Mouse (Mus musculus) kidney, embryonic 16.5 days (tissue): Measurements from ENCODE around the gene B4galnt1. TPM values are rescaled to one million over a fixed set of nuclear protein-coding genes. Genes with fewer than 3 reads are reported as not detected.
"Not testable (repeated sequence)": the region's sequence is repeated elsewhere in the genome, so short reads cannot be mapped to it uniquely, and the experiment has no call there.

Experiments used
- ATAC-seq: fragments of 200-750 bp; cut with Nextera tagmentation; 2 replicates; pipeline ENCODE4 v1.8.0; 2017; ENCODE audit warnings: moderate TSS enrichment; ENCODE audit not compliant: low FRiP score, low TSS enrichment
- H3K27ac ChIP-seq: fragments of 300-500 bp; sonication (generic); 2 replicates; pipeline ENCODE4 v1.5.1; 2014; ENCODE audit warnings: low read length
- H3K27me3 ChIP-seq: fragments of 300-500 bp; sonication (generic); 2 replicates; pipeline ENCODE4 v1.6.1; 2014; ENCODE audit warnings: low read length, control low read depth, mixed read lengths; ENCODE audit not compliant: insufficient read depth
- H3K36me3 ChIP-seq: fragments of 300-500 bp; sonication (generic); 2 replicates; pipeline ENCODE4 v1.6.1; 2014; ENCODE audit warnings: low read length, control low read depth, mixed read lengths; ENCODE audit not compliant: insufficient read depth
- H3K4me1 ChIP-seq: fragments of 300-500 bp; sonication (generic); 2 replicates; pipeline ENCODE4 v1.6.1; 2014; ENCODE audit warnings: low read length, control low read depth, mixed read lengths; ENCODE audit not compliant: insufficient read depth
- H3K4me2 ChIP-seq: fragments of 300-500 bp; sonication (generic); replicated peaks from 2 replicates; pipeline ENCODE4 v1.6.1; 2014; ENCODE audit warnings: low read depth, low read length
- H3K4me3 ChIP-seq: fragments of 300-500 bp; sonication (generic); 2 replicates; pipeline ENCODE4 v1.5.1; 2014; ENCODE audit warnings: mild to moderate bottlenecking, low read length
- H3K9ac ChIP-seq: fragments of 300-500 bp; sonication (generic); replicated peaks from 2 replicates; pipeline ENCODE4 v1.6.1; 2014; ENCODE audit warnings: low read length
- H3K9me3 ChIP-seq: fragments of 300-500 bp; sonication (generic); 2 replicates; pipeline ENCODE4 v1.6.1; 2016; ENCODE audit warnings: low read length, control low read depth
- WGBS: fragments of 180-500 bp; shearing (Covaris S2); extraction: QIAGEN DNeasy Blood & Tissue Kit; methylation state at CpG from one replicate; pipeline ENCODE4 v1.1.7; 2014; 5-methylcytosine and 5-hydroxymethylcytosine counted together
- polyA plus RNA-seq: library from polyadenylated mRNA; unstranded; fragments of >200 nt; fragmentation: Nextera tagmentation; extraction: Ambion mirVana; gene quantifications from 2 replicates; pipeline ENCODE4 v1.2.1, GENCODE M21; 2015

The B4galnt1 gene
- polyA plus RNA-seq, 1 experiment from 2014 or later = 7.2 TPM

GRCm38 (mm10) chr10:127189651-127190381 lies 24.8 kb downstream of the B4galnt1 start, which contains the start of gene Arhgef25:
Arhgef25 (minus strand) TSS chr10:127190083.
- H3K36me3 ChIP-seq = peaks cover 18% of the 10 kb centered on the region
- ATAC-seq = peak; percentile 42
- no peaks in the 10 kb centered on the region for H3K27me3 ChIP-seq
- peak within 1 kb of the TSS; percentile 93 for H3K27ac ChIP-seq
- peak within 1 kb of the TSS; percentile 96 for H3K4me2 ChIP-seq
- peaks cover 48% of the 10 kb centered on the region for H3K4me1 ChIP-seq
- 2% methylated on average over 35 of the region's 35 CpGs for WGBS
- H3K4me3 ChIP-seq = peak within 1 kb of the TSS; percentile 69
- H3K9ac ChIP-seq = peak within 1 kb of the TSS; percentile 80
- H3K9me3 ChIP-seq = no peaks in the 10 kb centered on the region

- H3K36me3 ChIP-seq = peaks cover 18% of the 10 kb centered on the region
Observed at GRCm38 (mm10) chr10:127190398-127191190, 25.6 kb downstream of the B4galnt1 start.

DNA sequence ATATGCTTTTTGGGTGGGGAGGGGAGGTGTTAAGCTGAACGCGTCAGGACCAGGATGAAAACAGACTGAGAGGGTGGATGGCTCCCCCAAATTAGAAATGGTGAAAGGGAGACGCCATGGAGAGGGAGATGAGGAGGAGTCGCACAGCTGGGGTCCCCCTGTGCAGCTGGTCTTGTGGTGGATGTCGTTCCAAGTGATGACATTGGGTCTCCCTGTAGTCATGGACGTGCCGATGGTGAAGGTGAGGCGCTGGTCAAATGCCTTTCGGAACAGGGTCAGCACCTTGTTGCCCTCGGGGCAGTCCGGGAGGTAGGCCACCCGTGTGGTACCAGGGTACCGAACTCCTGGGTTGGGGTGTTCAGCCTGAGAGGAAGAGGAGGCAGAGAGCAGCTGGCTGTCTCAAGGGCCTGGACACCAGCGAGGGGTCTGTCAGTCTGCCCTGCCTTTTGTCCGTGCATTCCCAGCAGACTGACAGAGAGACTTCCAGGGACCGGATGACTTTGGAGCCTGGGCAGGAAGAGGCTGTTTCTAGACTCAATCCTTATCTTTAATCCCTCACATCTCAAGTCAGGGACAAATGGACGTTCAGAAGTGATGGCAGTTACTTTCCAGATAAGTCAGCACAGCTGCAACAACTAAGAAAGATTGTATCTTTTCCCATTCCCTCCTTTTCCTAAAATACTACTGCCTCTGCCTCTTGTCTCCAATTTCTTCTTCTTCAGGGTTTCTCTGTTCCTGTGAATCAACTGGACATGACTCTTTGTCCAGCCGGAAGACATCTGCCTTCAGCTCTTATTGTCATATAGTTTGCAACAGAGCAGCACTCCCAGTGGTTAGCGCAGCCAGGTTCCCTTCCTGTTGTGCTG lies 26.4 kb downstream of the B4galnt1 start:
- H3K4me2 ChIP-seq = no peak overlapping the region
- ATAC-seq = no peak
- no peaks in the 10 kb centered on the region for H3K9me3 ChIP-seq
- H3K4me1 ChIP-seq = peaks cover 55% of the 10 kb centered on the region
- 77% methylated on average over 19 of the region's 19 CpGs for WGBS
- H3K4me3 ChIP-seq = no peak overlapping the region
- no peaks in the 10 kb centered on the region for H3K27me3 ChIP-seq
- H3K36me3 ChIP-seq = peaks cover 17% of the 10 kb centered on the region
- H3K9ac ChIP-seq = peak overlapping the region; percentile 80; the same call in 1 of the 2 replicates
- peak overlapping the region; percentile 93; the same call in 1 of the 2 replicates for H3K27ac ChIP-seq

More at GRCm38 (mm10) chr10:127190398-127191190, 25.6 kb downstream of the B4galnt1 start:
- H3K4me1 ChIP-seq = peaks cover 50% of the 10 kb centered on the region
- no peaks in the 10 kb centered on the region for H3K27me3 ChIP-seq
- peak overlapping the region; percentile 69 for H3K4me3 ChIP-seq
- ATAC-seq = no peak
- no peaks in the 10 kb centered on the region for H3K9me3 ChIP-seq
- H3K4me2 ChIP-seq = peak overlapping the region; percentile 96
- peak overlapping the region; percentile 80 for H3K9ac ChIP-seq
- WGBS = 53% methylated on average over 14 of the region's 14 CpGs
- peak overlapping the region; percentile 93 for H3K27ac ChIP-seq

GRCm38 (mm10) chr10:127192057-127192328 lies 27.0 kb downstream of the B4galnt1 start:
- H3K27me3 ChIP-seq, H3K9ac ChIP-seq, H3K4me2 ChIP-seq, H3K27ac ChIP-seq, H3K9me3 ChIP-seq, ATAC-seq, H3K4me3 ChIP-seq: not testable (repeated sequence)
- WGBS = 76% methylated on average over 1 of the region's 1 CpGs
- Histone ChIP-seq H3K36me3 (peaks cover 12% of the 10 kb centered on the region; the same call in 1 of the 2 replicates), H3K4me1 (peaks cover 61% of the 10 kb centered on the region)

- ATAC-seq = no peak
- WGBS = 67% methylated on average over 9 of the region's 9 CpGs
Observed at GRCm38 (mm10) chr10:127193011-127193410, 28.0 kb downstream of the B4galnt1 start.

DNA sequence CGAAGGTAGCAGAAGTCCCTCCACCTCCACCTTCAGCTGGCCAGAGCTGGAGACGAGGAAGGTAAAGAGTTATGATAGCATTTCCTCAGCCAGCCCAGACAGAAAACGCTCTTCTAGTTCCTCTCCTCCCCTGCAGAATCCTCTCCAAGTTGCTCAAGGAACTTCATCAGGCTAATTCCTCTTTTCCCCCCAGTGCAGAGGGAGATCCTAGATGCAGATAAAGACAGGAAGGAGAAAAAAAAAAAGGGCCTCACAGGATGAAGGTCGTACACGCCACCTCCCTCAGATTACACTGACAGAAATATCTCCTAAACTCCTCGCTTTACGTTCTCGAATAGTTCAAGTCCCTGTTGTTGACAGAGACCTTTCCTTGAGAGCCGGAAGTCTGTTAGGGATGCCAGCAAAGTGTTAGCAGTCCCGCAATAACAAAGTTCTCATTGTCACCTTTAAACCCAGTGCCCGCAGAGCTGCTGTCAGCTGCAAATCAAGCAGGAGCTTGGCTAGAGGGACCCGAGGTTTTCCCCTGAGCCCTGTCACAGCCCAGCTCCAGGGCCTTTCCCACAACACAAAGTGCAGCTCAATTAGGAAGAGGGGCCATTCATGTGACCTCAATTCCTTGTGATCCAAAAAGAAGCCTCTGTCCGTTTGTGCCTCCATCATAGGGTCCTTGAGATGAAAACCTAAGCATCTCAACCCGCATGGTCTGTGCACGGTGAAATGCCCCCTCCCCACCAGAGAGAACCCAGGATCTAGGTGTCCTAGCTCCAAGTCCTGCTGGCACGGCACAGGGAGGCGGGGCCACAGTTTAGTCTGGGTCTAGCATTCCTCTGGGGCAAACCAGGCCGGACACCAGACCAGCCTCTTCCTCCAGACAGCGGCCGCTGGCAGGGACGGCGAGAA lies 29.7 kb downstream of the B4galnt1 start:
- ATAC-seq = peak; percentile 62
- H3K4me1 ChIP-seq = peaks cover 55% of the 10 kb centered on the region
- 5% methylated on average over 22 of the region's 22 CpGs for WGBS
- H3K9ac ChIP-seq = peak overlapping the region; percentile 96
- H3K4me2 ChIP-seq = peak overlapping the region; percentile 73
- peak overlapping the region; percentile 89 for H3K4me3 ChIP-seq
- peaks cover 36% of the 10 kb centered on the region for H3K36me3 ChIP-seq
- peak overlapping the region; percentile 97 for H3K27ac ChIP-seq
- no peaks in the 10 kb centered on the region for H3K27me3 ChIP-seq
- H3K9me3 ChIP-seq = no peaks in the 10 kb centered on the region

More at GRCm38 (mm10) chr10:127193011-127193410, 28.0 kb downstream of the B4galnt1 start:
- Histone ChIP-seq H3K36me3 (peaks cover 20% of the 10 kb centered on the region), H3K27me3 (no peaks in the 10 kb centered on the region), H3K27ac (no peak overlapping the region), H3K4me3 (no peak overlapping the region), H3K9me3 (no peaks in the 10 kb centered on the region), H3K9ac (no peak overlapping the region), H3K4me1 (peaks cover 58% of the 10 kb centered on the region), H3K4me2 (no peak overlapping the region)

- Histone ChIP-seq H3K4me3 (peak within 1 kb of the TSS; percentile 89), H3K9me3 (no peaks in the 10 kb centered on the region), H3K27me3 (no peaks in the 10 kb centered on the region), H3K4me2 (peak within 1 kb of the TSS; percentile 73), H3K36me3 (peaks cover 39% of the 10 kb centered on the region), H3K9ac (peak within 1 kb of the TSS; percentile 96), H3K27ac (peak within 1 kb of the TSS; percentile 97), H3K4me1 (peaks cover 46% of the 10 kb centered on the region)
- ATAC-seq = peak; percentile 29; the same call in 1 of the 2 replicates
- under 1% methylated on average over 36 of the region's 47 CpGs for WGBS
Observed at GRCm38 (mm10) chr10:127195328-127196129, 30.5 kb downstream of the B4galnt1 start, which contains the start of gene Dtx3. Dtx3 (minus strand) TSS chr10:127195728.

GRCm38 (mm10) chr10:127196392-127196791 lies 31.4 kb downstream of the B4galnt1 start:
- Histone ChIP-seq H3K4me2 (peak overlapping the region; percentile 73), H3K9ac (peak overlapping the region; percentile 96), H3K9me3 (no peaks in the 10 kb centered on the region), H3K4me3 (peak overlapping the region; percentile 89), H3K27me3 (no peaks in the 10 kb centered on the region), H3K4me1 (peaks cover 38% of the 10 kb centered on the region), H3K27ac (peak overlapping the region; percentile 97), H3K36me3 (peaks cover 39% of the 10 kb centered on the region)
- peak; percentile 79 for ATAC-seq
- 6% methylated on average over 5 of the region's 5 CpGs for WGBS
